Mouse (Mus musculus): ENCODE results near the gene Agbl1. TPM values are rescaled to one million over a fixed set of nuclear protein-coding genes. Genes with fewer than 3 reads are reported as not detected.

Agbl1 gene
- total RNA-seq, 2 experiments from 2014 or later = 0.38 to 0.50 TPM

GRCm38 (mm10) chr7:76918871-76919270 lies 689.2 kb downstream of the Agbl1 start:
- DNase-seq (ENCODE audit: low spot score in 2 of 2) = no peak

- DNase-seq (ENCODE audit: low spot score in 2 of 2) = no peak
Observed at GRCm38 (mm10) chr7:76921671-76922070, 692.0 kb downstream of the Agbl1 start.

GRCm38 (mm10) chr7:76935219-76935618 lies 705.5 kb downstream of the Agbl1 start:
- no peak for DNase-seq (ENCODE audit: low spot score in 2 of 2)

GRCm38 (mm10) chr7:76941531-76941930 lies 711.8 kb downstream of the Agbl1 start:
- DNase-seq (ENCODE audit: low spot score in 2 of 2) = peak; percentile 4 to 62

GRCm38 (mm10) chr7:76971334-76971733 lies 741.6 kb downstream of the Agbl1 start:
- DNase-seq (ENCODE audit: low spot score in 2 of 2) = peak in 1 of 2 experiments; percentile 10

- peak in 1 of 2 experiments; percentile 2 for DNase-seq (ENCODE audit: low spot score in 2 of 2)
Observed at GRCm38 (mm10) chr7:77009571-77009970, 779.9 kb downstream of the Agbl1 start.

GRCm38 (mm10) chr7:77029019-77029418 lies 799.3 kb downstream of the Agbl1 start:
- DNase-seq (ENCODE audit: low spot score in 2 of 2) = no peak

GRCm38 (mm10) chr7:77076033-77076432 lies 846.3 kb downstream of the Agbl1 start:
- DNase-seq (ENCODE audit: low spot score in 2 of 2) = no peak

- DNase-seq (ENCODE audit: low spot score in 2 of 2) = no peak
Observed at GRCm38 (mm10) chr7:77087266-77087665, 857.6 kb downstream of the Agbl1 start.

- no peak for DNase-seq (ENCODE audit: low spot score in 2 of 2)
Observed at GRCm38 (mm10) chr7:77095153-77095552, 865.5 kb downstream of the Agbl1 start.

- DNase-seq (ENCODE audit: low spot score in 2 of 2) = no peak
Observed at GRCm38 (mm10) chr7:77114021-77114420, 884.3 kb downstream of the Agbl1 start.

GRCm38 (mm10) chr7:77129045-77129444 lies 899.4 kb downstream of the Agbl1 start:
- DNase-seq (ENCODE audit: low spot score in 2 of 2) = no peak

- DNase-seq (ENCODE audit: low spot score in 2 of 2) = peak in 1 of 2 experiments; percentile 51
Observed at GRCm38 (mm10) chr7:77131950-77132349, 902.3 kb downstream of the Agbl1 start.

- DNase-seq (ENCODE audit: low spot score in 2 of 2) = peak in 1 of 2 experiments; percentile 51
Observed at GRCm38 (mm10) chr7:77132615-77133420, 903.1 kb downstream of the Agbl1 start.

- DNase-seq (ENCODE audit: low spot score in 2 of 2) = no peak
Observed at GRCm38 (mm10) chr7:77134860-77135259, 905.2 kb downstream of the Agbl1 start.

- DNase-seq (ENCODE audit: low spot score in 2 of 2) = no peak
Observed at GRCm38 (mm10) chr7:77138707-77139106, 909.0 kb downstream of the Agbl1 start.

GRCm38 (mm10) chr7:77147527-77147926 lies 917.8 kb downstream of the Agbl1 start:
- no peak for DNase-seq (ENCODE audit: low spot score in 2 of 2)

- no peak for DNase-seq (ENCODE audit: low spot score in 2 of 2)
Observed at GRCm38 (mm10) chr7:77148820-77149219, 919.1 kb downstream of the Agbl1 start.

GRCm38 (mm10) chr7:77149846-77150245 lies 920.2 kb downstream of the Agbl1 start:
- DNase-seq (ENCODE audit: low spot score in 2 of 2) = no peak

- DNase-seq (ENCODE audit: low spot score in 2 of 2) = no peak
Observed at GRCm38 (mm10) chr7:77152393-77152792, 922.7 kb downstream of the Agbl1 start.

- no peak for DNase-seq (ENCODE audit: low spot score in 2 of 2)
Observed at GRCm38 (mm10) chr7:77152909-77153308, 923.2 kb downstream of the Agbl1 start.

GRCm38 (mm10) chr7:77164921-77165320 lies 935.2 kb downstream of the Agbl1 start:
- DNase-seq (ENCODE audit: low spot score in 2 of 2) = no peak

All from layer of hippocampus, adult 18-20 months (tissue).